Comparison of ENCODE assay signal across 15 mouse cellular contexts in the genomic region with DNA sequence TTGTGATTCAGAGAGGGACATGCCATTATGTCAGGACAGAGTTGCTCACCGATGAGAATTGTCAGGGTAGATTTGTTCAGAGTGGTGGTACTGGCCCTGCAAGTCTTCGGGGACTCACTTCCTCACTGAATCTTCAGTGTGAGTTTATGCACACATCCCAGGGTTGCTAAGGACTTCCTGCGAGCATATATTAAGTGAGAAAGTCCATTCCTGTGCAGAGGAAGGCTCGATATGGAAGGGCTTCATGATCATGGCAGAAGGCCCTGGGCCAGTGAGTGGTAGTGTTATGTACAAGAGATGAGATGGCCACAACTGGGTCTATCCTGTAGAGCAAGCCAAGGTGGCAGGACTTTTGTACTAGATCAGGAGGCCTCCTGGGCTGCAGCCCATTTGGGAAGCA. TPM values are rescaled to one million over a fixed set of nuclear protein-coding genes. Genes with fewer than 3 reads are reported as not detected.
DNase-seq lines count a peak whose midpoint lies in the region; ATAC-seq and TF ChIP-seq lines count a peak whose summit lies in the region.
"Had no signal": no experiment of that assay in that cellular context is flagged by ENCODE, and none has a peak within 500 bp of the region (broad histone marks: within the 10 kb centered on the region; RNA-seq: fewer than 3 reads in every experiment).

No protein-coding gene starts in this region.

- H3K27ac ChIP-seq in hindbrain, postnatal 0 days = no peak overlapping the region
- no peak overlapping the region for H3K27ac ChIP-seq in hindbrain, embryonic 14.5 days
- peak overlapping the region; percentile 80 for H3K27ac ChIP-seq in liver, embryonic 12.5 days
- H3K27ac ChIP-seq: embryonic facial prominence, embryonic 12.5 days had no signal

- H3K36me3 ChIP-seq in erythroblast, embryonic 14.5 days (ENCODE audit: control insufficient read depth) = peaks cover 8% of the 10 kb centered on the region
- H3K36me3 ChIP-seq in hindbrain, postnatal 0 days (ENCODE audit: insufficient read depth, low read length) = no peaks in the 10 kb centered on the region
- H3K36me3 ChIP-seq in hindbrain, embryonic 14.5 days (replicated peaks; ENCODE audit: control insufficient read depth, insufficient read depth) = no peaks in the 10 kb centered on the region
- H3K36me3 ChIP-seq in liver, embryonic 12.5 days = no peaks in the 10 kb centered on the region
- H3K36me3 ChIP-seq: embryonic facial prominence, embryonic 12.5 days had no signal

- TF ChIP-seq CTCF in hindbrain, postnatal 0 days (IDR thresholded peaks at IDR 0.05; ENCODE audit: low read depth) = no peak

- H3K4me2 ChIP-seq in hindbrain, postnatal 0 days (ENCODE audit: low read depth, low read length) = 0 out of 2 replicates have a peak overlapping the region, but pooled peaks have one; percentile 1
- H3K4me2 ChIP-seq in hindbrain, embryonic 14.5 days (replicated peaks) = no peak overlapping the region
- H3K4me2 ChIP-seq in liver, embryonic 12.5 days = peak overlapping the region; percentile 91

- H3K27me3 ChIP-seq in erythroblast, embryonic 14.5 days (ENCODE audit: control insufficient read depth) = no peaks in the 10 kb centered on the region
- no peaks in the 10 kb centered on the region for H3K27me3 ChIP-seq in hindbrain, postnatal 0 days (ENCODE audit: insufficient read depth, low read length)
- no peaks in the 10 kb centered on the region for H3K27me3 ChIP-seq in hindbrain, embryonic 14.5 days (ENCODE audit: control insufficient read depth, insufficient read depth, low read length)
- no peaks in the 10 kb centered on the region for H3K27me3 ChIP-seq in liver, embryonic 12.5 days (replicated peaks)
- H3K27me3 ChIP-seq: embryonic facial prominence, embryonic 12.5 days had no signal

- 80% methylated on average over 4 of the region's 4 CpGs for WGBS in hindbrain, postnatal 0 days
- 73% methylated on average over 4 of the region's 4 CpGs for WGBS in hindbrain, embryonic 14.5 days
- WGBS in liver, embryonic 12.5 days (ENCODE audit: insufficient replicate concordance) = 70% methylated on average over 4 of the region's 4 CpGs

- H3K4me1 ChIP-seq in erythroblast, embryonic 14.5 days (ENCODE audit: control insufficient read depth) = peaks cover 62% of the 10 kb centered on the region
- peaks cover 3% of the 10 kb centered on the region; the same call in 1 of the 2 replicates for H3K4me1 ChIP-seq in hindbrain, postnatal 0 days (ENCODE audit: insufficient read depth, low read length)
- peaks cover 16% of the 10 kb centered on the region for H3K4me1 ChIP-seq in hindbrain, embryonic 14.5 days (replicated peaks; ENCODE audit: control insufficient read depth, insufficient read depth, low read length)
- peaks cover 67% of the 10 kb centered on the region for H3K4me1 ChIP-seq in liver, embryonic 12.5 days

- H3K9me3 ChIP-seq in erythroblast, embryonic 14.5 days (ENCODE audit: control insufficient read depth, low read length) = no peaks in the 10 kb centered on the region
- H3K9me3 ChIP-seq in hindbrain, postnatal 0 days (ENCODE audit: low read length) = no peaks in the 10 kb centered on the region
- no peaks in the 10 kb centered on the region for H3K9me3 ChIP-seq in hindbrain, embryonic 14.5 days (ENCODE audit: control insufficient read depth, low read length)
- no peaks in the 10 kb centered on the region for H3K9me3 ChIP-seq in liver, embryonic 12.5 days (replicated peaks)
- H3K9me3 ChIP-seq: embryonic facial prominence, embryonic 12.5 days had no signal

- 0 out of 2 replicates have a peak overlapping the region, but pooled peaks have one; percentile 9 for H3K9ac ChIP-seq in hindbrain, postnatal 0 days (replicated peaks; ENCODE audit: low read length)
- H3K9ac ChIP-seq in hindbrain, embryonic 14.5 days = no peak overlapping the region
- peak overlapping the region; percentile 86; the same call in 1 of the 2 replicates for H3K9ac ChIP-seq in liver, embryonic 12.5 days
- H3K9ac ChIP-seq: embryonic facial prominence, embryonic 12.5 days had no signal

- no peak for DNase-seq in hindbrain, postnatal 0 days (ENCODE audit: low spot score)
- DNase-seq in hindbrain, embryonic 14.5 days (ENCODE audit: low spot score) = no peak
- DNase-seq in A20 (ENCODE audit: low read depth, low spot score) = peak; percentile 46
- no peak for DNase-seq in embryo, embryonic 10 days (ENCODE audit: low spot score)
- no peak for DNase-seq in cerebellum, adult 9-11 months
- DNase-seq: adrenal gland, adult 8-10 months; cerebellum, postnatal 25 days; gastrocnemius, postnatal 10 days; thymus, postnatal 36 days had no signal

- ATAC-seq in erythroblast, adult 5-6 weeks (replicated peaks; ENCODE audit: low FRiP score, poor library complexity, severe bottlenecking) = no peak
- ATAC-seq in hindbrain, postnatal 0 days = no peak
- no peak for ATAC-seq in hindbrain, embryonic 14.5 days (ENCODE audit: low FRiP score)
- ATAC-seq in liver, embryonic 12.5 days = no peak
- ATAC-seq: forebrain, embryonic 16.5 days had no signal

- peak overlapping the region; percentile 17 for H3K4me3 ChIP-seq in erythroblast, embryonic 14.5 days (replicated peaks)
- no peak overlapping the region for H3K4me3 ChIP-seq in hindbrain, postnatal 0 days (ENCODE audit: low read length)
- H3K4me3 ChIP-seq in hindbrain, embryonic 14.5 days (replicated peaks; ENCODE audit: low read length) = no peak overlapping the region
- no peak overlapping the region for H3K4me3 ChIP-seq in liver, embryonic 12.5 days

RNA-seq across cellular contexts. Expression of a gene that starts 2.1 kb away (rescaled TPM):
- 2.3 and 2.8 TPM in 2 replicates for polyA plus RNA-seq in erythroblast, embryonic 14.5 days (2012)
- total RNA-seq in erythroblast, adult 5-6 weeks (2015; ENCODE audit: low replicate concordance) = 2.1 and 11.3 TPM in 2 replicates
- 0.98 and 2.2 TPM in 2 replicates for total RNA-seq in erythroblast, adult 5-6 weeks (2017; ENCODE audit: low replicate concordance)
- total RNA-seq in hindbrain, postnatal 0 days (2014; rRNA removed) = 14.6 and 15.2 TPM in 2 replicates
- 12.8 and 14.6 TPM in 2 replicates for polyA plus RNA-seq in hindbrain, postnatal 0 days (2015; fragmentation: Nextera tagmentation; extraction: Ambion mirVana)
- polyA plus RNA-seq in hindbrain, embryonic 14.5 days (2014; fragmentation: Nextera tagmentation; extraction: Ambion mirVana) = 21.6 and 24.0 TPM in 2 replicates
- 16.1 and 17.3 TPM in 2 replicates for polyA plus RNA-seq in liver, embryonic 12.5 days (2016; fragmentation: Nextera tagmentation; extraction: Ambion mirVana)

RNA-seq across cellular contexts. Expression of a gene that starts 51.5 kb away (rescaled TPM):
- polyA plus RNA-seq in erythroblast, embryonic 14.5 days (2012) = 0.03 TPM in 1 of 2 replicates, not detected in the other
- 1.3 TPM in 1 of 2 replicates, not detected in the other for total RNA-seq in erythroblast, adult 5-6 weeks (2015; ENCODE audit: low replicate concordance)
- not detected in 2 replicates for total RNA-seq in erythroblast, adult 5-6 weeks (2017; ENCODE audit: low replicate concordance)
- 1.1 and 3.2 TPM in 2 replicates for total RNA-seq in hindbrain, postnatal 0 days (2014; rRNA removed)
- polyA plus RNA-seq in hindbrain, postnatal 0 days (2015; fragmentation: Nextera tagmentation; extraction: Ambion mirVana) = 1.2 and 1.9 TPM in 2 replicates
- polyA plus RNA-seq in hindbrain, embryonic 14.5 days (2014; fragmentation: Nextera tagmentation; extraction: Ambion mirVana) = 0.67 and 1.5 TPM in 2 replicates
- polyA plus RNA-seq in liver, embryonic 12.5 days (2016; fragmentation: Nextera tagmentation; extraction: Ambion mirVana) = 0.49 and 0.51 TPM in 2 replicates

RNA-seq across cellular contexts. Expression of a gene that starts 58.8 kb away (rescaled TPM):
- polyA plus RNA-seq in erythroblast, embryonic 14.5 days (2012) = 0.02 TPM in 1 of 2 replicates, not detected in the other
- total RNA-seq in erythroblast, adult 5-6 weeks (2015; ENCODE audit: low replicate concordance) = not detected in 2 replicates
- total RNA-seq in erythroblast, adult 5-6 weeks (2017; ENCODE audit: low replicate concordance) = not detected in 2 replicates
- 0.05 and 0.07 TPM in 2 replicates for total RNA-seq in hindbrain, postnatal 0 days (2014; rRNA removed)
- not detected in 2 replicates for polyA plus RNA-seq in hindbrain, postnatal 0 days (2015; fragmentation: Nextera tagmentation; extraction: Ambion mirVana)
- polyA plus RNA-seq in hindbrain, embryonic 14.5 days (2014; fragmentation: Nextera tagmentation; extraction: Ambion mirVana) = not detected in 2 replicates
- polyA plus RNA-seq in liver, embryonic 12.5 days (2016; fragmentation: Nextera tagmentation; extraction: Ambion mirVana) = 8.8 and 9.2 TPM in 2 replicates
- polyA plus RNA-seq: embryonic facial prominence, embryonic 12.5 days; forebrain, embryonic 16.5 days; small intestine, adult 2 months had no signal
